Mouse (Mus musculus) MEL (cell line): ENCODE results near the gene Gm17606. TPM values are rescaled to one million over a fixed set of nuclear protein-coding genes. Genes with fewer than 3 reads are reported as not detected.

Experiments
- DNase-seq: peaks from one replicate; pipeline ENCODE4 v3.0.0; 2011; ENCODE audit warnings: low read depth, low spot score
- H3K27ac ChIP-seq: 2 replicates; pipeline ENCODE4 v1.5.1; 2012; ENCODE audit warnings: low read depth, mild to moderate bottlenecking, control low read depth, low read length, moderate library complexity; ENCODE audit not compliant: control insufficient read depth
- H3K27me3 ChIP-seq, 2 experiments: fragments of 150-350 bp in 1 of 2; sonication (generic) in 1 of 2; 2 replicates each; pipeline ENCODE4 v1.6.1; 2012; ENCODE audit warnings: low read length in 2 of 2, mild to moderate bottlenecking in 2 of 2, improper control_type of control experiment in 1 of 2, moderate library complexity in 1 of 2; ENCODE audit not compliant: insufficient read depth in 2 of 2, control insufficient read depth in 1 of 2
- H3K36me3 ChIP-seq, 2 experiments: 2 replicates each; pipeline ENCODE4 v1.6.1; 2012 to 2014; ENCODE audit warnings: low read length in 2 of 2, improper control_type of control experiment in 1 of 2, inconsistent platforms in 1 of 2, mild to moderate bottlenecking in 1 of 2; ENCODE audit not compliant: insufficient read depth in 2 of 2, control insufficient read depth in 1 of 2
- H3K4me1 ChIP-seq, 2 experiments: fragments of 150-350 bp in 1 of 2; sonication (generic) in 1 of 2; 2 replicates each; pipeline ENCODE4 v1.6.1; 2012; ENCODE audit warnings: low read length in 2 of 2, improper control_type of control experiment in 1 of 2, mild to moderate bottlenecking in 1 of 2; ENCODE audit not compliant: insufficient read depth in 2 of 2, control insufficient read depth in 1 of 2
- H3K4me3 ChIP-seq, 2 experiments: fragments of 150-350 bp in 1 of 2; sonication (generic) in 1 of 2; 2 replicates each; pipeline ENCODE4 v1.5.1; 2012; ENCODE audit warnings: low read depth in 2 of 2, low read length in 2 of 2, mild to moderate bottlenecking in 2 of 2, moderate library complexity in 2 of 2, control low read depth in 1 of 2, improper control_type of control experiment in 1 of 2; ENCODE audit not compliant: control insufficient read depth in 1 of 2, insufficient read depth in 1 of 2
- H3K79me2 ChIP-seq: 2 replicates; pipeline ENCODE4 v1.6.1; 2012; ENCODE audit warnings: mild to moderate bottlenecking, low read length, moderate library complexity; ENCODE audit not compliant: control insufficient read depth, poor library complexity, insufficient read depth
- H3K9ac ChIP-seq: 2 replicates; pipeline ENCODE4 v1.6.1; 2012; ENCODE audit warnings: low read depth, mild to moderate bottlenecking, control low read depth, low read length, moderate library complexity; ENCODE audit not compliant: control insufficient read depth, poor library complexity, severe bottlenecking
- H3K9me3 ChIP-seq: fragments of 150-350 bp; sonication (generic); replicated peaks from 2 replicates; pipeline ENCODE4 v1.6.1; 2012; ENCODE audit warnings: mild to moderate bottlenecking, low read length, improper control_type of control experiment, moderate library complexity; ENCODE audit not compliant: insufficient read depth
- BHLHE40 ChIP-seq: IDR thresholded peaks from 2 replicates; pipeline ENCODE4 v1.6.1; 2012; ENCODE audit warnings: low read depth, mild to moderate bottlenecking, inconsistent platforms, low read length, improper control_type of control experiment, borderline replicate concordance
- CHD2 ChIP-seq: IDR thresholded peaks from 2 replicates; pipeline ENCODE4 v1.6.1; 2011; ENCODE audit warnings: low read length, improper control_type of control experiment
- ELF1 ChIP-seq: IDR thresholded peaks from 2 replicates; pipeline ENCODE4 v1.6.1; 2014; ENCODE audit warnings: low read depth, mild to moderate bottlenecking, inconsistent platforms, low read length, improper control_type of control experiment, moderate library complexity
- ETS1 ChIP-seq: IDR thresholded peaks from 2 replicates; pipeline ENCODE4 v1.6.1; 2012; ENCODE audit warnings: low read depth, mild to moderate bottlenecking, inconsistent platforms, low read length, improper control_type of control experiment, moderate library complexity
- GABPA ChIP-seq: IDR thresholded peaks from 2 replicates; pipeline ENCODE4 v1.6.1; 2012; ENCODE audit warnings: low read depth, mild to moderate bottlenecking, inconsistent platforms, low read length, improper control_type of control experiment, moderate library complexity
- GATA1 ChIP-seq: IDR thresholded peaks from 2 replicates; pipeline ENCODE4 v1.6.1; 2011; ENCODE audit warnings: low read depth, low read length, improper control_type of control experiment
- HCFC1 ChIP-seq: IDR thresholded peaks from 2 replicates; pipeline ENCODE4 v1.6.1; 2012; ENCODE audit warnings: low read depth, mild to moderate bottlenecking, inconsistent platforms, low read length, improper control_type of control experiment, moderate library complexity
- KAT2A ChIP-seq: conservative IDR thresholded peaks from 2 replicates; pipeline ENCODE4 v1.6.1; 2012; ENCODE audit warnings: low read depth, low read length, improper control_type of control experiment, inconsistent platforms
- MAFK ChIP-seq: IDR thresholded peaks from 2 replicates; pipeline ENCODE4 v1.6.1; 2011; ENCODE audit warnings: low read depth, mild to moderate bottlenecking, low read length, improper control_type of control experiment, borderline replicate concordance
- MAZ ChIP-seq: IDR thresholded peaks from 2 replicates; pipeline ENCODE4 v1.6.1; 2012; ENCODE audit warnings: low read depth, mild to moderate bottlenecking, inconsistent platforms, low read length, improper control_type of control experiment
- MYB ChIP-seq: IDR thresholded peaks from 2 replicates; pipeline ENCODE4 v1.6.1; 2011; ENCODE audit warnings: mild to moderate bottlenecking, low read depth, low read length, improper control_type of control experiment
- MYC ChIP-seq: IDR thresholded peaks from 2 replicates; pipeline ENCODE4 v1.6.1; 2011; ENCODE audit warnings: low read depth, mild to moderate bottlenecking, low read length, improper control_type of control experiment, moderate library complexity
- NELFE ChIP-seq: IDR thresholded peaks from 2 replicates; pipeline ENCODE4 v1.6.1; 2011; ENCODE audit warnings: low read depth, low read length, improper control_type of control experiment
- NRF1 ChIP-seq: IDR thresholded peaks from 2 replicates; pipeline ENCODE4 v1.6.1; 2014; ENCODE audit warnings: low read depth, mild to moderate bottlenecking, inconsistent platforms, low read length, improper control_type of control experiment, moderate library complexity; ENCODE audit not compliant: poor library complexity, insufficient read depth, severe bottlenecking
- POLR2A ChIP-seq, 2 experiments: IDR thresholded peaks; 2 replicates each; pipeline ENCODE4 v1.6.1; 2011 to 2012; ENCODE audit warnings: low read length in 2 of 2, mild to moderate bottlenecking in 2 of 2, control low read depth in 1 of 2, improper control_type of control experiment in 1 of 2, low read depth in 1 of 2, moderate library complexity in 1 of 2; ENCODE audit not compliant: control insufficient read depth in 1 of 2, insufficient read depth in 1 of 2, poor library complexity in 1 of 2
- POLR2AphosphoS5 ChIP-seq: IDR thresholded peaks from 2 replicates; pipeline ENCODE4 v1.6.1; 2012; ENCODE audit warnings: low read depth, borderline replicate concordance, mild to moderate bottlenecking, inconsistent platforms, low read length, moderate library complexity, mixed read lengths
- RAD21 ChIP-seq: IDR thresholded peaks from 2 replicates; pipeline ENCODE4 v1.6.1; 2011; ENCODE audit warnings: mild to moderate bottlenecking, low read depth, low read length, improper control_type of control experiment
- RCOR1 ChIP-seq: IDR thresholded peaks from 2 replicates; pipeline ENCODE4 v1.6.1; 2012; ENCODE audit warnings: low read depth, mild to moderate bottlenecking, inconsistent platforms, low read length, improper control_type of control experiment
- SIN3A ChIP-seq: IDR thresholded peaks from 2 replicates; pipeline ENCODE4 v1.6.1; 2012; ENCODE audit warnings: low read length, improper control_type of control experiment, inconsistent platforms
- SMC3 ChIP-seq: IDR thresholded peaks from 2 replicates; pipeline ENCODE4 v1.6.1; 2011; ENCODE audit warnings: low read depth, low read length, improper control_type of control experiment
- TAL1 ChIP-seq: IDR thresholded peaks from 2 replicates; pipeline ENCODE4 v1.6.1; 2012; ENCODE audit warnings: mild to moderate bottlenecking, inconsistent platforms, low read length, moderate library complexity, mixed read lengths
- TBP ChIP-seq: IDR thresholded peaks from 2 replicates; pipeline ENCODE4 v1.8.0; 2011; ENCODE audit warnings: low read depth, low read length, improper control_type of control experiment
- TCF12 ChIP-seq: IDR thresholded peaks from 2 replicates; pipeline ENCODE4 v1.6.1; 2014; ENCODE audit warnings: low read depth, mild to moderate bottlenecking, inconsistent platforms, low read length, improper control_type of control experiment, moderate library complexity
- USF1 ChIP-seq: IDR thresholded peaks from 2 replicates; pipeline ENCODE4 v1.6.1; 2014; ENCODE audit warnings: low read depth, mild to moderate bottlenecking, inconsistent platforms, low read length, improper control_type of control experiment, moderate library complexity
- USF2 ChIP-seq, 2 experiments: IDR thresholded peaks; 2 replicates each; pipeline ENCODE4 v1.6.1; 2011 to 2012; ENCODE audit warnings: improper control_type of control experiment in 2 of 2, low read length in 2 of 2, borderline replicate concordance in 1 of 2, inconsistent platforms in 1 of 2, low read depth in 1 of 2, mild to moderate bottlenecking in 1 of 2; ENCODE audit not compliant: insufficient read depth in 1 of 2
- ZKSCAN1 ChIP-seq: IDR thresholded peaks from 2 replicates; pipeline ENCODE4 v1.6.1; 2012; ENCODE audit warnings: low read depth, mild to moderate bottlenecking, inconsistent platforms, low read length, improper control_type of control experiment, moderate library complexity
- ZMIZ1 ChIP-seq: IDR thresholded peaks from 2 replicates; pipeline ENCODE4 v1.6.1; 2012; ENCODE audit warnings: low read depth, mild to moderate bottlenecking, inconsistent platforms, low read length, improper control_type of control experiment, moderate library complexity
- polyA plus RNA-seq, 2 experiments: library from polyadenylated mRNA; stranded (reverse) in 1 of 2; unstranded in 1 of 2; fragments of >175 nt in 1 of 2; fragments of >200 nt in 1 of 2; gene quantifications; 2 replicates each; pipeline versions ENCODE4 v1.2.1 to v1.2.4; 2012; ENCODE audit warnings: low replicate concordance in 2 of 2, low read depth in 1 of 2; ENCODE audit not compliant: insufficient read length in 2 of 2, insufficient read depth in 1 of 2, missing spikeins in 1 of 2
- total RNA-seq: library from RNA; depleted of rRNA; stranded (reverse); fragments of 300-350 nt; gene quantifications from 2 replicates; pipeline ENCODE4 v1.2.3, GENCODE M21; 2012

Gm17606 gene
- total and polyA plus RNA-seq, 3 experiments = 0.99 TPM; not detected in 2

DNA sequence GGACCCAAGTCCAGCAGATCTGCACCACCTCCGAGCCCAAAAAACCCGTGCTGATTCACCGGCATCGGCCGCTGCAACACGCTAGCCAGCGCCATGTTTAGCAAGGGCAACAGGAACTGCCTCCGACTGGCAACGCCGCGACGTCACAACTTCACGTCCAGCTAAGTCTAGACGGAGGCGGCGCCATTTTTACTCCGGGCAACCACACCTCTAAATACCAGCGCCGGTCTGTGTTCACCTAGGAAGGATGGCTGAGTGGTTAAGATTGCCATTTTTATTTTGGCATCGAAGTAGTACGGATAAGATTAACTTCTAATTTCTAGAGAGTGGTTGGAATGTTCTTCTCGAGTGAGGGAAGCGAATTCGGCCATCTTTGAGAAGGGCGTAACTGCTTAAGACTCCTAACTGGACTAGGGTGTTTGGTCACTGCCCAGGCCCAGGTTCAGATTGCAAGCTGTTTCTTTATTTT is 22.8 kb upstream of the Gm17606 start, which contains the start of gene Psmb5:
Gene Psmb5 (minus strand): TSS at position 126 of the 469 bp plus-strand sequence.
- H3K27me3 ChIP-seq = no peaks in the 10 kb centered on the region
- H3K27ac ChIP-seq = peak within 1 kb of the TSS; percentile 81
- peaks cover 0 to 8% of the 10 kb centered on the region in 2 experiments; a peak in 2 of 4 replicates for H3K36me3 ChIP-seq
- peak within 1 kb of the TSS; percentile 83 for H3K9ac ChIP-seq
- peak within 1 kb of the TSS; percentile 80 to 82 for H3K4me3 ChIP-seq
- DNase-seq = peak; percentile 95
- peak; percentile 92 for TF ChIP-seq HCFC1
- TF ChIP-seq ZMIZ1 = no peak
- TF ChIP-seq POLR2A (IDR thresholded peaks at IDR 0.05; ENCODE audit: control insufficient read depth in 1 of 2, insufficient read depth in 1 of 2, low read depth in 1 of 2, low read length in 2 of 2, poor library complexity in 1 of 2) = peak in 1 of 2 experiments; percentile 77; a peak in 3 of 4 replicates
- no peak for TF ChIP-seq MYC
- TF ChIP-seq GATA1 = no peak
- TF ChIP-seq NELFE = peak; percentile 68
- TF ChIP-seq TBP = peak; percentile 70
- TF ChIP-seq BHLHE40 = no peak
- TF ChIP-seq SIN3A = peak; percentile 69; the same call in 1 of the 2 replicates
- TF ChIP-seq SMC3 = no peak
- TF ChIP-seq GABPA = no peak
- TF ChIP-seq USF1 = no peak
- TF ChIP-seq TCF12 = peak; percentile 33; the same call in 1 of the 2 replicates
- TF ChIP-seq RAD21 = no peak
- no peak for TF ChIP-seq CHD2
- no peak for TF ChIP-seq USF2 (IDR thresholded peaks at IDR 0.05; ENCODE audit: borderline replicate concordance in 1 of 2, insufficient read depth in 1 of 2, low read depth in 1 of 2, low read length in 2 of 2)
- TF ChIP-seq RCOR1 = peak; percentile 89
- no peak for TF ChIP-seq MYB
- TF ChIP-seq ETS1 = no peak
- no peak for TF ChIP-seq ZKSCAN1
- TF ChIP-seq POLR2AphosphoS5 = no peak
- no peak for TF ChIP-seq MAFK
- TF ChIP-seq TAL1 = no peak
- TF ChIP-seq KAT2A = peak; percentile 91
- peak; percentile 65 for TF ChIP-seq NRF1
- peak; percentile 77 for TF ChIP-seq ELF1
- no peak for TF ChIP-seq MAZ
- H3K79me2 ChIP-seq = peaks cover 15% of the 10 kb centered on the region
- peaks cover 0 to 6% of the 10 kb centered on the region in 2 experiments; a peak in 3 of 4 replicates for H3K4me1 ChIP-seq
- H3K9me3 ChIP-seq = no peaks in the 10 kb centered on the region
